In genomic region chr8:123518667-123519066, GRCm38 (mm10) we compare ENCODE assay signal across 8 mouse cellular contexts. TPM values are rescaled to one million over a fixed set of nuclear protein-coding genes. Genes with fewer than 3 reads are reported as not detected.
DNase-seq lines count a peak whose midpoint lies in the region; ATAC-seq and TF ChIP-seq lines count a peak whose summit lies in the region.

Gas8 (plus strand) TSS chr8:123518834.

- H3K4me2 ChIP-seq in lung, postnatal 0 days (replicated peaks; ENCODE audit: low read depth, low read length) = peak within 1 kb of the TSS; percentile 72

- no peak for TF ChIP-seq EP300 in lung, postnatal 0 days (IDR thresholded peaks at IDR 0.05)

- H3K9ac ChIP-seq in lung, postnatal 0 days (replicated peaks; ENCODE audit: low read depth) = peak within 1 kb of the TSS; percentile 55

- peak within 1 kb of the TSS; percentile 71 for H3K4me3 ChIP-seq in hindbrain, embryonic 10.5 days
- peak within 1 kb of the TSS; percentile 61 for H3K4me3 ChIP-seq in lung, postnatal 0 days (ENCODE audit: low read depth, low read length)

- H3K27me3 ChIP-seq in hindbrain, embryonic 10.5 days (ENCODE audit: insufficient read depth, poor library complexity, severe bottlenecking) = peaks cover 40% of the 10 kb centered on the region
- peaks cover 14% of the 10 kb centered on the region for H3K27me3 ChIP-seq in lung, postnatal 0 days (replicated peaks; ENCODE audit: insufficient read depth, low read length)

- H3K27ac ChIP-seq in hindbrain, embryonic 10.5 days = peak within 1 kb of the TSS; percentile 88
- H3K27ac ChIP-seq in lung, postnatal 0 days (ENCODE audit: low read length) = no peak within 1 kb of the TSS

- H3K36me3 ChIP-seq in hindbrain, embryonic 10.5 days = peaks cover 35% of the 10 kb centered on the region
- no peaks in the 10 kb centered on the region for H3K36me3 ChIP-seq in lung, postnatal 0 days (ENCODE audit: insufficient read depth, low read length)

- peak; percentile 74 for DNase-seq in MEL-GATA-1-ER (ENCODE audit: extremely low read depth, low read depth)
- peak; percentile 83 for DNase-seq in cerebellum, adult 8-10 months
- DNase-seq in forelimb bud, embryonic 11.5 days (ENCODE audit: low read depth, low spot score) = peak; percentile 95
- peak; percentile 95 for DNase-seq in hindbrain, embryonic 10.5 days (ENCODE audit: low spot score)
- peak; percentile 93 for DNase-seq in layer of hippocampus, adult 9-11 months
- DNase-seq in lung, postnatal 0 days (ENCODE audit: low spot score) = peak; percentile 98
- peak; percentile 69 for DNase-seq in ovary, postnatal 14 days (ENCODE audit: low spot score)
- peak; percentile 91 for DNase-seq in thymus, postnatal 14 days

- H3K9me3 ChIP-seq in hindbrain, embryonic 10.5 days = no peaks in the 10 kb centered on the region
- no peaks in the 10 kb centered on the region for H3K9me3 ChIP-seq in lung, postnatal 0 days (ENCODE audit: low read length)

- ATAC-seq in lung, postnatal 0 days = peak; percentile 99

- under 1% methylated on average over 20 of the region's 20 CpGs for WGBS in hindbrain, embryonic 10.5 days
- WGBS in lung, postnatal 0 days = under 1% methylated on average over 20 of the region's 20 CpGs

- peak; percentile 51 for TF ChIP-seq CTCF in lung, postnatal 0 days (IDR thresholded peaks at IDR 0.05)

- H3K4me1 ChIP-seq in hindbrain, embryonic 10.5 days (replicated peaks) = peaks cover 39% of the 10 kb centered on the region
- no peaks in the 10 kb centered on the region for H3K4me1 ChIP-seq in lung, postnatal 0 days (ENCODE audit: insufficient read depth, low read depth, low read length)

RNA-seq across cellular contexts. Expression of gene Gas8, which starts in this region (rescaled TPM):
- polyA plus RNA-seq in hindbrain, embryonic 10.5 days (2016; fragmentation: Nextera tagmentation; extraction: Ambion mirVana) = 41.9 and 43.1 TPM in 2 replicates
- 19.6 and 21.5 TPM in 2 replicates for polyA plus RNA-seq in lung, postnatal 0 days (2015; fragmentation: Nextera tagmentation; extraction: Ambion mirVana)
